Mouse (Mus musculus) thymus, postnatal 4 days (tissue): ENCODE data around the gene Tepp.

Experiments
- DNase-seq: peaks from one replicate; pipeline ENCODE4 v3.0.0; 2021

The Tepp gene

DNA sequence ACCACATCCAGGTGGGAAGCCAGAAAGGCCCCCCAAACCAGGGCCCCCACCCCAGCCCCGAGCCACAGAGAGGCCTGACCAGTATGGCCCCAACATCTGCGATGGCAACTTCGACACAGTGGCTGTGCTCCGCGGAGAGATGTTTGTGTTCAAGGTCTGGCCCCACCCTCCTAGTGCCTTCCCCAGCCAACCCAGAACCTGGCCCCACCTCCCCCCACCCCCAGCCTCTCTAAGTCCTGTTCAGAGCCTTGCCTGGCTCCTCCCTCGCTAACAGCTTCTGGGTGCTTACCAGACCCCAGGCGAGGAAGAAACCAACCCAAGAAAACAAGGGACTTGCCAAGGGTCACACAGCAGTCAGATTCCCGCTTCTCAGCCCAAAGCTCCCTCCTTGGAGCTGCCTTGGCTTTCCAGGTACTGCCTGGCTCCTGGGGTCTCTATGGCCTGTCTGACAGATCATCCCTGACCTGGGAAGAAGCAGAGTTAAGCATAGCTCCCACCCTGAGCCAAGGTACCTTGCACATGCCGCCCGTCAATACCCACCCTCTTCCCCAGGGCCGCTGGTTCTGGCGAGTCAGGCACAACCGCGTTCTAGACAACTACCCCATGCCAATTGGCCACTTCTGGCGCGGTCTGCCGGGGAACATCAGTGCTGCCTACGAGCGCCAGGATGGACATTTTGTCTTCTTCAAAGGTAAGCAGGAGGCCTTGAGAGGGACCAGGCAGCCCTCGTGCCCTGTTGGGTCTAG lies 59.4 kb downstream of the Tepp start:
- DNase-seq: peak; percentile 80

DNA sequence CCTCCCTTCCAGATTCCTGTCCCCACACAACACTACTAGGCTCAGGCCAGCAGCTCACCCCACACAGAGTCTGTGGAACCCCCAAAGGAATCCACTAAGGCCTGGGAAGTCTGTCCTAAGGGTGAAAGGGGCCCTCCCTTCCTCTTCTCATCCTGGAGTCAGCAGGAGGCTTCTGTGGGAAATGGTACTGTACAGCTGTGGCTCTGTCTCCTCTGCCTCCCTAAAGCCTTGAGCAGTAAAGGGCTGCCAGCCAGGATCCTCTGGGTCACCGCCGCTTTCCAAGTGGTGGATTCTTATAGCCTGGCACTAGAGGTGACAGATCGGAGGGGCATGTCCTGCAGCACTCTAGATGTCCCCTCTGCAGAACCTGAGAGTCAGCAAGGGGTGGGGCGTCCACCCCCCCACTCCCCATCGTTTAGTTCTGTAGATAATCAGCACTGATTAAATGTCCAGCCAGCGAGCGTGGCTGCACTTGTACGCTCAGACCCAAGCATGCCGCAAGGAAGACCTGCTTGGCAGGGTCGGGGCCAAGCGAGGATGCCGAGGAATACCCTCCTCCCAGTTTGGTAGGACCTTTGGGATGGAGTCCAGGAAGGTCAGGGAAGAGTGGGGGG lies 63.1 kb downstream of the Tepp start:
- DNase-seq: no peak

DNA sequence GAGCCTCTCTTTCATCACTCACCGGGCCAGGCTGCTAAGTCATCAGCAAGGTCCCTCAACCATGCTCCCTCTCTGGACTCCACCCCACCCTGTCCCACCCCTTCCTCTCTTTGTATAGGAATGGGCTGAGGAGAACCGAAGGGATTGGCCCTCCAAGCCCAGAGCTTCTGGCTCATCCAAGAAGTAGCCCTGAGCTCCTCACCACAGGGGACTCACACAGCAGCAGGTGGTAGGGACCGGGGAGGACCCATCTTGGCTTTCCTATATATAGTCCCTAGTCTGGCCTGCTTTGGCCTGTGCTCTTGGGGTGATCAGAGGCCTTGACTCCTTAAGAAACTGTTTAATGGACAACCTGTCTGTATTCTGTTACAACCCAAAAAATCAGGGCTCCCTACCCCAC lies 64.1 kb downstream of the Tepp start:
- DNase-seq: no peak

DNA sequence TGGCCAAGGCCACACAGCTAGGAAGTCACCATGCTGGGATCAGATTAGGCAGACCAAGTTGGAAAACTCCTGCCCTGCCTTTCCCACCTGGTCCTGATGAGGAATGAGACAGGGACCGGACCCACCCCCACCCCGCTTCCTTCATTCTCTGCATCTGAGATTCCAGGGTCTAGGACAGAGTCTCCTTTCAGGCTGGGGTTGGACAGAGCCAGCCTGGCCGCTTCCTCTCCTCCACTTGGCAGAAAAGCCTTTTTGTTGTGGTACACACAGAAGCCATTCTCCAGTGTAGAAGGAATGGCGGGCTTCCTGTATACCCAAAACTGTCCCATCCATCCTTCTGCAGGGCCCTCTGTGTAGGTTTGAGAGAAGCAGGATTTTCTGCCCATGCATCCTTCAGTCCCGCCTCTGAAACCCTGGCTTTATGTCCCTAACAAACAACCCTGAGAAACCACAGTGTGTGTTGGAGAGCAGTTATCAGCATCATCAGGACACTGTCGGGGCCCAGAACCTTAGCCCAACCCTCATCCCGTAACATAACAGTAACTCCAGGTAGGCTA lies 65.1 kb downstream of the Tepp start:
- no peak for DNase-seq
